Mouse (Mus musculus) neural tube, embryonic 12.5 days (tissue): ENCODE data around the gene Alyref. TPM values are rescaled to one million over a fixed set of nuclear protein-coding genes. Genes with fewer than 3 reads are reported as not detected.

Source experiments
- ATAC-seq: fragments of 200-750 bp; cut with Nextera tagmentation; 2 replicates; pipeline ENCODE4 v1.8.0; 2017; ENCODE audit warnings: low read depth, mild to moderate bottlenecking, moderate TSS enrichment, moderate library complexity; ENCODE audit not compliant: low FRiP score
- H3K27ac ChIP-seq: fragments of 300-500 bp; sonication (generic); 2 replicates; pipeline ENCODE4 v1.5.1; 2016
- H3K27me3 ChIP-seq: fragments of 300-500 bp; sonication (generic); replicated peaks from 2 replicates; pipeline ENCODE4 v1.6.1; 2016; ENCODE audit warnings: mild to moderate bottlenecking
- H3K36me3 ChIP-seq: fragments of 300-500 bp; sonication (generic); 2 replicates; pipeline ENCODE4 v1.6.1; 2016; ENCODE audit warnings: mild to moderate bottlenecking
- H3K4me1 ChIP-seq: fragments of 300-500 bp; sonication (generic); 2 replicates; pipeline ENCODE4 v1.6.1; 2016
- H3K4me2 ChIP-seq: fragments of 300-500 bp; sonication (generic); replicated peaks from 2 replicates; pipeline ENCODE4 v1.6.1; 2016; ENCODE audit warnings: mild to moderate bottlenecking
- H3K4me3 ChIP-seq: fragments of 300-500 bp; sonication (generic); 2 replicates; pipeline ENCODE4 v1.5.1; 2016
- H3K9ac ChIP-seq: fragments of 300-500 bp; sonication (generic); 2 replicates; pipeline ENCODE4 v1.6.1; 2016; ENCODE audit warnings: mild to moderate bottlenecking
- H3K9me3 ChIP-seq: fragments of 300-500 bp; sonication (generic); 2 replicates; pipeline ENCODE4 v1.6.1; 2016; ENCODE audit warnings: mild to moderate bottlenecking
- WGBS: fragments of 180-500 bp; shearing (Covaris S2); methylation state at CpG from one replicate; pipeline ENCODE4 v1.1.7; 2016; 5-methylcytosine and 5-hydroxymethylcytosine counted together
- microRNA-seq: library from miRNA; unstranded; fragments of <30 nt; microRNA quantifications from one replicate; pipeline ENCODE4, GENCODE M21; 2017
- polyA plus RNA-seq: library from polyadenylated mRNA; unstranded; fragments of >200 nt; fragmentation: Nextera tagmentation; extraction: Ambion mirVana; gene quantifications from 2 replicates; pipeline ENCODE4 v1.2.1, GENCODE M21; 2016

Alyref gene
- polyA plus RNA-seq, 1 experiment from 2014 or later, result 509 TPM

GRCm38 (mm10) chr11:120542376-120542775, 55.8 kb downstream of the Alyref start:
- WGBS, result 93% methylated on average over 6 of the region's 6 CpGs
- Histone ChIP-seq H3K4me1 (peaks cover 16% of the 10 kb centered on the region), H3K4me3 (no peak overlapping the region), H3K9ac (no peak overlapping the region), H3K4me2 (no peak overlapping the region), H3K36me3 (peaks cover 34% of the 10 kb centered on the region), H3K9me3 (no peaks in the 10 kb centered on the region), H3K27me3 (no peaks in the 10 kb centered on the region), H3K27ac (no peak overlapping the region)
- ATAC-seq, result no peak

Small RNA genes within 50 kb of the gene (microRNA-seq; reads per million reads assigned to microRNA genes)
- gene Mir6936, result 1.3 reads per million

Other genes with a start within 250 kb of the Alyref start
- 3,655 and 3,681 TPM in 2 replicates for gene Actg1, start 249.8 kb downstream of the Alyref start, polyA plus RNA-seq
- 1.1 and 1.6 TPM in 2 replicates for gene Fscn2, start 236.8 kb downstream of the Alyref start, polyA plus RNA-seq
- 51.0 and 53.4 TPM in 2 replicates for gene Faap100, start 219.6 kb downstream of the Alyref start, polyA plus RNA-seq
- 47.2 and 54.6 TPM in 2 replicates for gene Nploc4, start 160.7 kb downstream of the Alyref start, polyA plus RNA-seq
- 0.15 TPM in 1 of 2 replicates, not detected in the other for gene Tspan10, start 155.7 kb downstream of the Alyref start, polyA plus RNA-seq
- gene Pde6g, start 144.9 kb downstream of the Alyref start, polyA plus RNA-seq, result 0.27 and 0.32 TPM in 2 replicates
- gene Oxld1, start 140.3 kb downstream of the Alyref start, polyA plus RNA-seq, result 12.5 and 13.8 TPM in 2 replicates
- 30.9 and 34.7 TPM in 2 replicates for gene Ccdc137, start 140.2 kb downstream of the Alyref start, polyA plus RNA-seq
- gene Arl16, start 130.8 kb downstream of the Alyref start, polyA plus RNA-seq, result 63.6 and 64.5 TPM in 2 replicates
- gene Mrpl12, start 113.8 kb downstream of the Alyref start, polyA plus RNA-seq, result 116 and 117 TPM in 2 replicates
- gene Slc25a10, start 106.5 kb downstream of the Alyref start, polyA plus RNA-seq, result 37.9 TPM in 2 replicates
- 0.13 and 0.22 TPM in 2 replicates for gene Gcgr, start 67.7 kb downstream of the Alyref start, polyA plus RNA-seq
- 234 and 239 TPM in 2 replicates for gene Mcrip1, start 48.6 kb downstream of the Alyref start, polyA plus RNA-seq
- not detected in 2 replicates for gene Ppp1r27, start 47.2 kb downstream of the Alyref start, polyA plus RNA-seq
- 425 and 451 TPM in 2 replicates for gene P4hb, start 25.1 kb downstream of the Alyref start, polyA plus RNA-seq
- 582 and 606 TPM in 2 replicates for gene Arhgdia, start 16.7 kb downstream of the Alyref start, polyA plus RNA-seq
- 162 and 172 TPM in 2 replicates for gene Anapc11, start 56 bp upstream of the Alyref start, polyA plus RNA-seq
- 0.80 and 0.83 TPM in 2 replicates for gene Npb, start 10.1 kb upstream of the Alyref start, polyA plus RNA-seq
- gene Pcyt2, start 19.6 kb upstream of the Alyref start, polyA plus RNA-seq, result 151 and 155 TPM in 2 replicates
- gene Sirt7, start 26.9 kb upstream of the Alyref start, polyA plus RNA-seq, result 46.8 and 56.5 TPM in 2 replicates
- 39.7 and 40.4 TPM in 2 replicates for gene Mafg, start 35.2 kb upstream of the Alyref start, polyA plus RNA-seq
- 27.2 and 27.8 TPM in 2 replicates for gene Pycr1, start 45.4 kb upstream of the Alyref start, polyA plus RNA-seq
- 0.81 and 1.1 TPM in 2 replicates for gene Myadml2, start 49.8 kb upstream of the Alyref start, polyA plus RNA-seq
- 3.1 and 3.4 TPM in 2 replicates for gene Notum, start 62.8 kb upstream of the Alyref start, polyA plus RNA-seq
- 139 and 155 TPM in 2 replicates for gene Aspscr1, start 74.6 kb upstream of the Alyref start, polyA plus RNA-seq
- 108 and 114 TPM in 2 replicates for gene Cenpx, start 115.4 kb upstream of the Alyref start, polyA plus RNA-seq
- gene Lrrc45, start 115.6 kb upstream of the Alyref start, polyA plus RNA-seq, result 70.9 and 72.6 TPM in 2 replicates
- gene Rac3, start 123.1 kb upstream of the Alyref start, polyA plus RNA-seq, result 118 and 119 TPM in 2 replicates
- 12.3 and 16.7 TPM in 2 replicates for gene Dcxr, start 128.9 kb upstream of the Alyref start, polyA plus RNA-seq
- 0.95 and 1.6 TPM in 2 replicates for gene Cbr2, start 133.7 kb upstream of the Alyref start, polyA plus RNA-seq
- 3.6 TPM in 2 replicates for gene Hmga1b, start 164.4 kb upstream of the Alyref start, polyA plus RNA-seq
- gene Rfng, start 185.8 kb upstream of the Alyref start, polyA plus RNA-seq, result 77.2 and 81.3 TPM in 2 replicates
- gene Gps1, start 185.9 kb upstream of the Alyref start, polyA plus RNA-seq, result 250 and 258 TPM in 2 replicates
- gene Dus1l, start 198.0 kb upstream of the Alyref start, polyA plus RNA-seq, result 63.5 and 65.5 TPM in 2 replicates
- 87.6 and 102 TPM in 2 replicates for gene Fasn, start 226.2 kb upstream of the Alyref start, polyA plus RNA-seq